Mouse (Mus musculus): ENCODE results near the gene Pef1.

Gene Pef1

GRCm38 (mm10) chr4:130102111-130102651 lies at the start of gene Pef1:
Pef1 (plus strand) TSS chr4:130102558.
- DNase-seq: no peak

GRCm38 (mm10) chr4:130053111-130053510 lies 49.2 kb upstream of the Pef1 start:
- DNase-seq: no peak

- no peak for DNase-seq
Measured at GRCm38 (mm10) chr4:130054727-130055126, 47.6 kb upstream of the Pef1 start.

DNA sequence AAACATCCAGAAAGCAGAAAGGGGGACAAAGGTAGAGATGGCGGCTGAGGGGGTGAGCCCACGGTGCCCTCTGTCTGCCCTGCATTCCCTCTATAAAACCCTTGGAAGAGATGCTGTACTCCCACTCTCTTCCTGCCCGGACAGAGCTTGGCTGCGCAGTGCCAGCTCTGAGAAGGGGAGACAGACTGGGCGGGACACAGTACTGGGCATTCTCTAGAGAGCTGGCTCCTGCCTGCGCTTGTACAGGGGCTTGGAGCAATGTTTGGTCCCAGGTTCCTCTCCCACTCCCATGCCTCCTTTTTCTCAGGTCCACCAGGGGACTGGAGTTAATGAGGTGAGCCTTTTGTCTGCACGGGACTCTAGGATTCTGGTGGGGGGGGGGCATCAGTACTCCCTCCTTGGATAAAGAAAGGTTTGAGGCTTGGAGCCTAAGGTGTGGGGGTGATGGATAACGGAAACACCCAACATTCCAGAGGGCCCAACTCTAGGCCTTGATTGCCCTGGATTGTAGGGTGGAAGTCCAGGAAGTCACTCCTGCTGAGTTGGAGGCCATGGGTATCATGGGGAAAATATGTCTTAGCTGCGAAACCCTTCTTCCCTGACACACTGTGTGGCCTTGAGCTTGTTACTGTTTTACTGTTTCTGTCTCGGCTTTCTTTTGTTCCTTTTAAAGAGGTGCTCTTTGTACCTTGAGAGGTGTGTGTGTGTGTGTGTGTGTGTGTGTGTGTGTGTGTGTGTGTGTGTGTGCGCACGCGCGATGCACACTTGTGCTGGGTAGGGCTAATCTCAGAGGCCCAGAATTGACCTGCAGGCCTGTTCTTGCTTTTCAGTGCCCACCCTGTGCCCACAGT lies 47.0 kb upstream of the Pef1 start:
- no peak for DNase-seq

GRCm38 (mm10) chr4:130056011-130056322 lies 46.4 kb upstream of the Pef1 start:
- no peak for DNase-seq

- no peak for DNase-seq
Measured at GRCm38 (mm10) chr4:130056471-130056870, 45.9 kb upstream of the Pef1 start.

DNA sequence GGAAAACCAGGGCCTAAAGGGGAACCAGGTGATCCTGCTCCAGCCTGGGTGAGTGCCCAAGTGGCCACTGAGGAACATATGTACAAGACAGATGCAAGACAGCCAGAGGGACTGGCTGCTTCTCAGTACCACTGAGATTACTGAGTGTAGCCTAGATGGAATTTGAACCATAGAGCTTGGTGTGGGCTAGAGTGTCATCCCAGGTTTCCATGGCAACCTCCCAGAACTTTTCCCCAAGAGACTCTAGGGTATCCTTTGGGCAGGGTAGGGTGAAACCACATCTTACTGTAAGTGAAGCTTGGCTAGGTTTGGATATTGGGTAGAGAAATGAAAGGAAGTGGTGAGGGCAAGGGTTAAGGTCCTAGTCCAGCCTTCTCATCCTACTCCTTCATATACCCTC lies 41.4 kb upstream of the Pef1 start:
- no peak for DNase-seq

DNA sequence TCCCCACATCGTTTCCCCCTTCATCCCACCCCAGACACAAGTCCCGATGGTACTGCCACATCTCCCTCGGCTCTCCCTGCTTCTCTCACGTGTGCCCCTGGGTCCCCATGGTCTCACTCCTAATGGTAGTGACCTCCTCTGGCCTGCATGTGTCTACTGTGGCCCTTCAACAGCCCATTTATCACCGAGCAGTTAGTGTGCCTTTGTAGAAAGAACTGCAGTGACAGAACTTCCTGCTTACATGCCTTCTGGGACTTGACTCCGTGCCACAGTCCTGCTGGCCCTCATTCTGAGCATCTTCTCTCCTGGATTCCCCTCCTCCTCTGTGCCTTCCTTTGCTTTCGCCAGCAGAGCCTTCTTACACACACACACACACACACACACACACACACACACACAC lies 39.2 kb upstream of the Pef1 start:
- DNase-seq: no peak

- peak; percentile 52 for DNase-seq
Measured at GRCm38 (mm10) chr4:130066816-130067215, 35.5 kb upstream of the Pef1 start.

- DNase-seq: no peak
Measured at GRCm38 (mm10) chr4:130070523-130070922, 31.8 kb upstream of the Pef1 start.

DNA sequence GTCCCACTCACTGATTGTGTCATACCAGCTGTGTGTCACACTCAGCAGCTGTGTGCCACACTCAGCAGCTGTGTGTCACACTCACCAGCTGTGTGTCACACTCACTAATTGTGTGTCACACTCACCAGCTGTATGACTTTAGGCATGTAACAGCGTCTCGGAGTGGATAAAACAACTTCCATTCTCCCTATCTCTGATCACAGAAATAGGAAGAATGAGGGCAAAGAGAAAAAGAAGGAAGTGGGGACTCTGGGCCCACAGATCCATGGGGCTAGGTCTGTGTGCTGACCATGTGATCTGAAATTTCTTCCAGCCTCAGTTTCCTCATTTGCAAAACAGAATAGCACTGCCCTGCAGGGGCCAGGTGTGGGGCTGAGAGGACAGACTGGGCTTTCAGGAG lies 30.6 kb upstream of the Pef1 start:
- no peak for DNase-seq

- DNase-seq: no peak
Measured at GRCm38 (mm10) chr4:130073367-130073766, 29.0 kb upstream of the Pef1 start.

GRCm38 (mm10) chr4:130074761-130075515 lies 27.4 kb upstream of the Pef1 start:
- DNase-seq: peak; percentile 66

- peak; percentile 80 for DNase-seq
Measured at GRCm38 (mm10) chr4:130076856-130077255, 25.5 kb upstream of the Pef1 start.

- peak; percentile 97 for DNase-seq
Measured at GRCm38 (mm10) chr4:130078816-130079485, 23.4 kb upstream of the Pef1 start.

GRCm38 (mm10) chr4:130079521-130079920 lies 22.8 kb upstream of the Pef1 start:
- no peak for DNase-seq

DNA sequence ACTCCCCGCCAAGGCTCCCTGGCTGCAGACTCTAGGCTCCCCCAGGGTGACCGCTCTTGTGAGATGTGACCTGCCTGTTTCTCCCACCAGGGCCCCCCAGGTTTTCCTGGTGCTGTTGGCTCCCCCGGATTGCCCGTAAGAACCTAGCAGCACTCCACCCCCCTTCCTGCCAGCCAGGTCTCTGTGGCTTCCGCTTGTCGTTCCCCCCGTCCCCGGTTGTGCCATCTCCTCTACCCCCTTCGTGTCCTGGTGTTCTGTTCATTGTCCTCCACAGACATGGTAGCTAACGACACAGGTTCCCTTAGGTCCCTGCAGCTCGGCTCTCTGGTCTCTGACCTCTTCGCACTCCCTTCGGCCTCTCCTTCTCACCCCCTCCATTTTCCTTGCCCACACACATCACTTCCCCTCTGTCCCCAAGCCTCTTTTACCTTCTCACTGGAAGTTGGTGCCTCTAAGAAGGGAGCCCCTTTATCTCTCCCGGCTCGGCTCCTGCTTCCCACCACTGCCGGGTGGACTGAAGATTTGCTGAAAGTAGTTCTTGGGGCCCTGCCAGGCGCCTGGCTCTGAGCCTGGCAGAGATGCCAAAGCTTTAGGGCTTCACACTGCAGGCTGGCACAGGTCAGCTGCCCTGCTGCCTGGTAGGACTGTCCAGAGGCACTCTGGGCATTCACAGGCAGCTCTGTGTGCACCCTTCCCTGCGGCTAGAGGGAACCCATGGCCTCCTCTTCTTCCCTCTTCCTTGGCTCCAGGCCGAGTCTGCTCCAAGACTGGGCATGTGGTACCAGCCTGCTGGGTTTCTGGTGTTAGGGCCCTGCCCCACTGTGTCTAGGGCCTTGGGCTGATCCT lies 20.8 kb upstream of the Pef1 start:
- DNase-seq: peak; percentile 85

DNA sequence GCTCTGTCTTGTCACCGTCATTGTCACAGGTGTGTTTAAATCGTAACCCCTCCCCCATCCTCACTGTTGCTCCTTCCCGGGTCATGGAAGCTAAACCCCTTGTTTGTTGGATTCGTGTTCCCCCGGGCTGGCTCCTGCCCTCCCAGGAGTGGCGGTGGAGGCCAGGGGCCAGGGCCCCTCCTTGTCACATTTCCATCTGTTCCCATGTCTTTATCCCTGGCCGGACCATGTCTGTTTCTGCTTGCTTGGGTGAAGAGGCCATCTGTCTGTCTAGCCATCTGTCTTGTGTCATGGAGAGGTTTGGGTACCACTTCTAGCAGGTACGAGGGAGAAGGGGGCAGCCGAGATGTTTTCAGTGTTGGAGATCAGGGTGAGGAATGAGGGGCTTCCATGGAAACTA lies 20.1 kb upstream of the Pef1 start:
- no peak for DNase-seq

- peak; percentile 39 for DNase-seq
Measured at GRCm38 (mm10) chr4:130084331-130084945, 17.9 kb upstream of the Pef1 start.

- peak; percentile 68 for DNase-seq
Measured at GRCm38 (mm10) chr4:130085246-130085820, 17.0 kb upstream of the Pef1 start.

GRCm38 (mm10) chr4:130087293-130087692 lies 15.1 kb upstream of the Pef1 start:
- peak; percentile 89 for DNase-seq

- no peak for DNase-seq
Measured at GRCm38 (mm10) chr4:130095137-130095536, 7.2 kb upstream of the Pef1 start.

All from cerebellum, adult 9-11 months (tissue).